Mouse (Mus musculus) embryonic facial prominence, embryonic 11.5 days (tissue): ENCODE measurements at regions not wholly inside any gene's neighbourhood (a gene's known extent, or its start where the extent isn't known, plus 50 kb on each side); places are given as distances from the start of the nearest gene placed in this dataset.
A peak's percentile ranks its signal among the peaks of the same experiment; 100 is the strongest.
"Not testable (repeated sequence)": the region's sequence is repeated elsewhere in the genome, so short reads cannot be mapped to it uniquely, and the experiment has no call there.

Source experiments
- ATAC-seq: fragments of 200-750 bp; cut with Nextera tagmentation; replicated peaks from 2 replicates; pipeline ENCODE4 v1.8.0; 2017; ENCODE audit warnings: low read depth; ENCODE audit not compliant: insufficient number of reproducible peaks, low FRiP score, low TSS enrichment
- DNase-seq: peaks from one replicate; pipeline ENCODE4 v3.0.0-alpha.2; 2015; ENCODE audit warnings: low spot score
- H3K27ac ChIP-seq: fragments of 300-500 bp; sonication (generic); replicated peaks from 2 replicates; pipeline ENCODE4 v1.5.1; 2014; ENCODE audit warnings: mild to moderate bottlenecking, low read depth, low read length, control low read depth
- H3K27me3 ChIP-seq: fragments of 300-500 bp; sonication (generic); 2 replicates; pipeline ENCODE4 v1.6.1; 2014; ENCODE audit warnings: mild to moderate bottlenecking, low read length, moderate library complexity, mixed read lengths; ENCODE audit not compliant: control insufficient read depth, insufficient read depth
- H3K36me3 ChIP-seq: fragments of 300-500 bp; sonication (generic); replicated peaks from 2 replicates; pipeline ENCODE4 v1.6.1; 2014; ENCODE audit warnings: low read depth, mild to moderate bottlenecking, low read length, moderate library complexity, mixed read lengths; ENCODE audit not compliant: control insufficient read depth, insufficient read depth
- H3K4me1 ChIP-seq: fragments of 300-500 bp; sonication (generic); 2 replicates; pipeline ENCODE4 v1.6.1; 2014; ENCODE audit warnings: low read length, mixed read lengths; ENCODE audit not compliant: control insufficient read depth, insufficient read depth
- H3K4me2 ChIP-seq: fragments of 300-500 bp; sonication (generic); 2 replicates; pipeline ENCODE4 v1.6.1; 2014; ENCODE audit warnings: low read depth, mild to moderate bottlenecking, control low read depth, low read length, moderate library complexity
- H3K4me3 ChIP-seq: fragments of 300-500 bp; sonication (generic); 2 replicates; pipeline ENCODE4 v1.5.1; 2014; ENCODE audit warnings: low read depth, low read length, control low read depth
- H3K9ac ChIP-seq: fragments of 300-500 bp; sonication (generic); replicated peaks from 2 replicates; pipeline ENCODE4 v1.6.1; 2014; ENCODE audit warnings: mild to moderate bottlenecking, control low read depth, low read length
- H3K9me3 ChIP-seq: fragments of 300-500 bp; sonication (generic); replicated peaks from 2 replicates; pipeline ENCODE4 v1.6.1; 2016; ENCODE audit warnings: mild to moderate bottlenecking, low read length, inconsistent platforms, mixed read lengths; ENCODE audit not compliant: control insufficient read depth
- WGBS: fragments of 180-500 bp; shearing (Covaris S2); extraction: QIAGEN DNeasy Blood & Tissue Kit; methylation state at CpG from one replicate; pipeline ENCODE4 v1.1.7; 2014; 5-methylcytosine and 5-hydroxymethylcytosine counted together

DNA sequence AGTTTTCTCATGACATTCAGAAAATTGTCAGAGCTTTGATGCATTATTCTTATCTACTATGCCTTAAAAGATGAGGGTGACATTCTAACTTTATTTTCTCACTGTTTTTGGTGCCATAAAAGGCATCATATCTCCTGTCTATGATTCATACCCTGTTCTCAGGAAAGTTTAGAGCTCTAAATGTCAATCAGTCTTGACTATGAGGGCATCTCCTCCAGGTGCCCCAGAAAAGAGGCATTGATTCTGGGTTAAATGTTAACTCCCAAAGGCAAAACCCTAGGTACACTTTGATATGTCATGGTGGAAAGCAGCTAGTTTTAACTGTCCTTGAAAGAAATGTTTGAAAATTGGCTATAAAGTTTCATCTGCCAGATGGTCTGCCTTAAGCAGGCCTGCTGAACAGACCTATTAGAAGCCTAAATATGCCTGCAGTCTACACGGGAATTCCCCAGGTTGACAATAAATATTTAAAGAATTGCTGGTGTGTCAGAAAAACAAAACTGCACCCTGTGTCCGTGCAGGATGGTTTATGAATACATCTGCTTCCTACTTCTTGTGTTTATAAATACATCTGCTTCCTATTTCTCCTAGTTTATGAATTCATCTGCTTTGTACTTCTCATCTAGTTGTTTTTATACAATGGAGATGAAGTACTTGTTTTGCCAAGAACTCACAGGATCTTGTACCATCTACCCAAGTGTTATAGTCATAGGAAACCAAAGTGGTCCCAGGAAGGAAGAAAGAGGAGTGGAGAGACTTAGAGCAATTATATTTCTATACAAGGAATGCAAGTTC lies 172.3 kb downstream of the Snca start:
- no peaks in the 10 kb centered on the region for H3K27me3 ChIP-seq
- 41% methylated on average over 2 of the region's 2 CpGs for WGBS
- ATAC-seq (no peak), DNase-seq (no peak)
- no peaks in the 10 kb centered on the region for H3K9me3 ChIP-seq
- H3K27ac ChIP-seq = no peak overlapping the region
- no peaks in the 10 kb centered on the region for H3K36me3 ChIP-seq
- no peak overlapping the region for H3K4me3 ChIP-seq
- H3K4me2 ChIP-seq = no peak overlapping the region
- no peak overlapping the region for H3K9ac ChIP-seq
- H3K4me1 ChIP-seq = no peaks in the 10 kb centered on the region

DNA sequence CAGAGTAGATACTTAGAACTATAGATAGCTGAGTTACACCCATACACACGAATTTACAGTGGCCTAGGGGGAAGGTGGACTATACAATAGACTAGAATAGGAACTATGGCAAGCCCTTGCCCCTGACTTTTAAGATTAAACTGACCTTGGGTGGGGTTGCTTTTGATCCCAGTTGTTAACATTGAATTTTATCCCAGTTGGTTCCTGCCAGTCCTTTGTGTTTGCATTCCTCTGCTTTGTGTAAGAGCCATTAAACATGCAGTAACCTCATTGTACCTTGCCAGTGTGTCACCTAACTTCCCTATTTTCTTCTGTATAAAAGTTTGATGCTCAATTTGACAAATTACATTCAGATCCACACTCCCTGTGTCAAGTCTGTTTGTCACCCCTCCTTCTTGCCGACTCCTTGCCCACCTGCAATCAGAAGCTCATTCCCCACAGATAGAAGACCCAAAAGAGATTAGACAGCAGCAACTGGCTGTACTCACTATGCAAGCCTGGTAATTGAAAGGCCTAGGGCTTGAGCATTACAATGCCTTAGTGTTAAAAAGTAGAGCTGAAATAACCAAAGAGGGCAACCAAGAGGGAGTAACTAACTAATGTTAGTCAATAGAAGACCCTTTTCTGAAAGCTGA lies 182.6 kb downstream of the Snca start:
- H3K9ac ChIP-seq, H3K9me3 ChIP-seq, H3K4me3 ChIP-seq, H3K4me2 ChIP-seq, DNase-seq, H3K27me3 ChIP-seq, H3K36me3 ChIP-seq, ATAC-seq, H3K4me1 ChIP-seq, H3K27ac ChIP-seq: not testable (repeated sequence)
- 62% methylated on average over 2 of the region's 2 CpGs for WGBS

DNA sequence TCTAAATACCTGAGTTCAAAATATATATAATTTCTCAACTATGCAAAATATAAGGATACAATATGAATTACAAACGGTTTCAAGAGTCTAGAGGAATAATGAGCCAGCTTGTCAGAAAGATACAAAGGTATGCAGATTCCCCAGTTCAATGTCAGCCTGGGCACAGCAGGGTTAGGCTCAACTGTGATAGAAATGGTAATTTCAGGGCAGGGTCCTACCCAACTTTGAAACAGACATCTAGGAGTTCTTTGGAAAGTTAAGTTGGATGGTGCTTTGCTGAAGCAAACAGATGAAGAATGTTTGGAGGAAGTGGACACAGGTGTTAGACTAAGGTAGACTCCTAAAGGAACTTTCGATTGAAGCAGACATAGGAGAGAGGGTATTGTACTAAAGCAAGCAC lies 187.4 kb downstream of the Snca start:
- Histone ChIP-seq H3K4me2 (no peak overlapping the region), H3K27ac (no peak overlapping the region), H3K36me3 (no peaks in the 10 kb centered on the region), H3K27me3 (no peaks in the 10 kb centered on the region), H3K4me1 (no peaks in the 10 kb centered on the region), H3K9me3 (no peaks in the 10 kb centered on the region), H3K4me3 (no peak overlapping the region), H3K9ac (no peak overlapping the region)
- WGBS = 68% methylated on average over 2 of the region's 2 CpGs
- DNase-seq = no peak
- ATAC-seq = no peak

DNA sequence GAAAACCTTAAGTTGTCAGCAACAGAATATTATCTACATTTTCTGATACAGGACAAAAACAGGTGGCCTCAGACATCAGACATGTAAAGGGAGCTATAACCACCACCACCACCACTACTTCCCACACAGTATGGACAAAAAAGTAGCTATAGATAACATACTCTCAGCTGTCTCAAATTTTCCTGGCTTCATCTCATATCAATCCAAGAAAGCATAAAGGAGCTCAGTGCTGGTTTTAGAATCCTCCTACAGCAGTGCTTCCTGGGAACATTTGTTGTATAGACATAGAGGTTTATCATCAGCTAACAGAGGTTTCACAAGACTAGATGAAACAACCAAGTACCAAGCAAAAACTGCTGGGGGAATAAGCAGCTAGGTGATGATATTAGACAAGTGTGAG lies 213.3 kb downstream of the Snca start:
- H3K4me3 ChIP-seq = no peak overlapping the region
- H3K4me2 ChIP-seq = no peak overlapping the region
- no peak overlapping the region for H3K9ac ChIP-seq
- ATAC-seq = no peak
- DNase-seq = no peak
- no peaks in the 10 kb centered on the region for H3K27me3 ChIP-seq
- no peaks in the 10 kb centered on the region for H3K4me1 ChIP-seq
- no peaks in the 10 kb centered on the region for H3K9me3 ChIP-seq
- H3K27ac ChIP-seq = no peak overlapping the region
- H3K36me3 ChIP-seq = no peaks in the 10 kb centered on the region

DNA sequence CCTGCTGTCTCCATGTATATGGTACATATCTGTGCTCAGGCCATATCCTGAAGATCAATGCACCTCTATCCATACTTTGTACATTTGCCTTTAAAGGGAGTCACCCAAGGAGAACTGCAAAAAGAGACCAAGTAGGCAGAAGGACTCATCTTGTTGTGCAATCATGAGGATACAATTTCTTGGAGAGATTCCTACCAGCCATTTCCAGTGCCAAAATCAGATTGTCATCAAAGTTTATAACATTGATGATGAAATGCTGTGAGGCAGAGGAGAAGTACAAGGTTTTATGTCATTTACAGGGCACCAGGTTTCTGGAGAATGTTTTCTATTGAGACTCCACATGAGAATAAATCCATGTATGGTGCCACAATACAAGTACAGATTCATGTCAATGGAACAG lies 229.5 kb downstream of the Snca start:
- Histone ChIP-seq H3K4me1 (no peaks in the 10 kb centered on the region), H3K9ac (no peak overlapping the region), H3K4me2 (no peak overlapping the region), H3K9me3 (no peaks in the 10 kb centered on the region), H3K27ac (no peak overlapping the region), H3K4me3 (no peak overlapping the region), H3K36me3 (no peaks in the 10 kb centered on the region), H3K27me3 (no peaks in the 10 kb centered on the region)
- ATAC-seq (no peak), DNase-seq (no peak)

DNA sequence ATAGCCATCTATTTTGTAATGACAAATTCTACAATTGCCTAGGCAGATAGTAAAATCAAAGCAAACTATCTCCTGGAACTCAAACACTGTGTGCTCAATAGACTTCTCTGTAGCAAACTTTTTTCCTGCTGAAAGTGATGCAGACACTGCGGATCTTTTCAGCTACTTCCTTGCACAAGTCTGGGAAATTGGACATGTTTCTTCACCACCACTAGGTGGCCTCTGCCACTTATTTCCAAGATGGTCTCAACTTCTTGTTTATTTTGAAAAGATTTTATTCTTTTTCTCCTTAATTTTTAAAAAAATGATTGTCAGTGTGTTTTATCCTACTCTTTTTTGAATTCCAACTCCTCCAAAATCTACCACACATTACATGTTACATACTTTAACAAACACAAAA lies 265.4 kb downstream of the Snca start:
- H3K9ac ChIP-seq = no peak overlapping the region
- DNase-seq = peak; percentile 12
- H3K4me3 ChIP-seq = no peak overlapping the region
- no peaks in the 10 kb centered on the region for H3K4me1 ChIP-seq
- H3K4me2 ChIP-seq = no peak overlapping the region
- ATAC-seq = no peak
- H3K9me3 ChIP-seq = no peaks in the 10 kb centered on the region
- no peaks in the 10 kb centered on the region for H3K27me3 ChIP-seq
- 59% methylated on average over 1 of the region's 1 CpGs for WGBS
- H3K27ac ChIP-seq = no peak overlapping the region
- H3K36me3 ChIP-seq = no peaks in the 10 kb centered on the region

DNA sequence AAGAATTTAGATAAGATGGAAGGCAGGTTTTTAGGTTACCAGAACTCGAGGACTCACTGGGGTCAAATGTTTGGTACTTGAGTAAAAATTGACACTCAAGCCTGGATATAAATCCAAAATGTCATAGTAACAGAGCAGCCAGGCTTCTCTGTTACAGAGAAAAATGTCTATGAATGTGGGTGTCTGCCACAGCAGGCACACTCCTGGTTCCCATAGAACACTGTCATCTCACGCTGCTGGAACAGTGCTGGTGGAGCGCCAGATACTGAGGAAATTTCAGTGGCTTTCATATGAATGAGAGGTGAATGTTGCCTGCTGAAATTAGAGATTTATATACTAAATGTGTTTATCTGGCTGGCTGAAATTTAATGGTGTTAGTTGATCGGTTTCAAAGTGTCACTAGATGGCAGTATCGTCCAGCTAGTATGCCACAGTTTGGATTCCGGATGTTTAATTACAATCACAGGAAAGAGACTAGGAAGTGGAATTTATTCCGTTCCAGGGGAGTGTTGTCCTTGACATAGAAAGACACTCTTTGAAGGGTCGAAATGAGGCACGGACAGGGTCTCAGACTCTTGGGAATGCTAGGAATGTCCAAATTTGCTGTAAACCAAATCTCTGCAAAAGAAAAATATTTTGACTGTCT lies 273.9 kb downstream of the Snca start:
- WGBS = 42% methylated on average over 9 of the region's 9 CpGs
- H3K27me3 ChIP-seq = no peaks in the 10 kb centered on the region
- H3K4me2 ChIP-seq = no peak overlapping the region
- no peak overlapping the region for H3K27ac ChIP-seq
- ATAC-seq = no peak
- H3K4me1 ChIP-seq = no peaks in the 10 kb centered on the region
- peak; percentile 61 for DNase-seq
- no peak overlapping the region for H3K9ac ChIP-seq
- H3K36me3 ChIP-seq = no peaks in the 10 kb centered on the region
- H3K9me3 ChIP-seq = peaks cover 3% of the 10 kb centered on the region; the same call in 1 of the 2 replicates
- no peak overlapping the region for H3K4me3 ChIP-seq
